Mouse (Mus musculus) thymus, adult 2 months (tissue): ENCODE measurements at regions not wholly inside any gene's neighbourhood (a gene's known extent, or its start where the extent isn't known, plus 50 kb on each side); places are given as distances from the start of the nearest gene placed in this dataset.

Experiments
- DNase-seq: peaks from one replicate; pipeline ENCODE4 v3.0.0; 2021
- H3K27ac ChIP-seq: fragments of 200-500 bp; 2 replicates; pipeline ENCODE4 v1.5.1; 2012; ENCODE audit warnings: low read length, control low read depth; ENCODE audit not compliant: control insufficient read depth, insufficient read depth
- H3K27me3 ChIP-seq: fragments of 200-500 bp; 2 replicates; pipeline ENCODE4 v1.6.1; 2012; ENCODE audit warnings: mild to moderate bottlenecking, low read length, moderate library complexity, mixed read lengths; ENCODE audit not compliant: control insufficient read depth, insufficient read depth
- H3K36me3 ChIP-seq: fragments of 200-500 bp; 2 replicates; pipeline ENCODE4 v1.6.1; 2012; ENCODE audit warnings: mild to moderate bottlenecking, low read length, moderate library complexity; ENCODE audit not compliant: control insufficient read depth, insufficient read depth
- H3K4me1 ChIP-seq: fragments of 200-500 bp; replicated peaks from 2 replicates; pipeline ENCODE4 v1.6.1; 2012; ENCODE audit warnings: low read length; ENCODE audit not compliant: control insufficient read depth, insufficient read depth
- H3K4me3 ChIP-seq: fragments of 200-500 bp; 2 replicates; pipeline ENCODE4 v1.5.1; 2012; ENCODE audit warnings: mild to moderate bottlenecking, low read length, control low read depth, moderate library complexity; ENCODE audit not compliant: control insufficient read depth, insufficient read depth
- CTCF ChIP-seq: fragments of 200-500 bp; IDR thresholded peaks from 2 replicates; pipeline ENCODE4 v1.5.1; 2012; ENCODE audit warnings: mild to moderate bottlenecking, control low read depth, low read length, moderate library complexity, borderline replicate concordance; ENCODE audit not compliant: control insufficient read depth, poor library complexity, insufficient read depth; ENCODE audit errors: extremely low read depth
- POLR2A ChIP-seq: fragments of 200-500 bp; IDR thresholded peaks from 2 replicates; pipeline ENCODE4 v1.6.1; 2012; ENCODE audit warnings: mild to moderate bottlenecking, low read length, control low read depth, moderate library complexity; ENCODE audit not compliant: control insufficient read depth, poor library complexity, insufficient read depth; ENCODE audit errors: extremely low read depth
- WGBS: fragments of 180-500 bp; shearing (Covaris S2); methylation state at CpG from one replicate; pipeline ENCODE4 v1.1.7; 2018; 5-methylcytosine and 5-hydroxymethylcytosine counted together

DNA sequence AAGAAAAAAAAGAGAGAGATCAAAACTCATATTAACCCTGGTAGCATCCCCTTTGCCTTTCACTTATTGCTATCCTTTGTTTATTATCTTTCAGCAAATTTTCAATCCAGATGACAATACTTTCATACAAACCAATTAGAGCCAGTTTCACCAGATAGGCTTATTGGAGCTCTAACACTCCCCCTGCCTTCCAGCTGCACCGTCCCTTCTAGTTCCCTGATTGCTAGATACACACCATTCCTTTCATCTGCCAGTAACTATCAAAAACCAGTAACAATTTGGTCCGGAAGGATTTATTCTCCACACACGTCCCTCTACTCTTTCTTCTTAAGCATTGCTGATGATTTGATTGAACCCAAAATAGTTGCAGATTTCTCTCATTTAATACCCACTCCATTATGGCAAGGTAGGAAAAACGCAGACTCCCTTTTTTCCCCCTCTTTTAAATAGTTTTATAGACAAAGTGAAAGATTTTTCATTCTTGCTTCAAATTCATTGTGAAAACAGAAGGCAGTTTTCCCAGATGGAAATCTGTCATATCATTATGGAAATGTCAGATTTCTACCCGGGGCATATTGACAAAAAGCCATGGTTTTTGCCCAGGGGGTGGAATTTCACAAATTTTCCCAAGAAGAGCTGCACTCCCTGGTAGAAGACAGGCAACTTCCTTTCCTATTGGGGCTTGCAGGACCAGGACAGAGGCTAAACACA, 617.3 kb downstream of the Bcl11a start:
- no peak overlapping the region for H3K27ac ChIP-seq
- WGBS = 86% methylated on average over 5 of the region's 5 CpGs
- TF ChIP-seq CTCF = no peak
- no peak for TF ChIP-seq POLR2A
- no peaks in the 10 kb centered on the region for H3K27me3 ChIP-seq
- no peaks in the 10 kb centered on the region for H3K36me3 ChIP-seq
- no peak for DNase-seq
- no peak overlapping the region for H3K4me3 ChIP-seq
- H3K4me1 ChIP-seq = no peaks in the 10 kb centered on the region

DNA sequence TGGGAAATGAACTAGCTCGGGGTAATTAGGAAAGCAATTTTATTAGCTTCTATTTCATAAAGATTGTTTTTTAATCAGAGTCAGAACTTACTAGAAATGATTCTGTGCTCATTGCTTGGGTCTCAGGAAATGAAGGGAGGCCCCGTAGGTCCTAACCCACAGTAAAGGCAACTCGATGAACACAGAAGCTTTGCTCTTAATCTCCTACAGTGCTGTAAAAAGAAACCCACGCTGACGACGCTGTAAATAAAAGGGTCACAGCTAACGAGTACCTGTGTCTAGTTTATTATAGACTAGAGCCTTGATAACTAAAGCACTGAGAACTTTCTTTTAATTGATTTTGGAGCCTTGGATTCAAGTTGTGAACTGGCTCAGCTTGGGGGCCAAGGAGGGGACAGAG, 618.7 kb downstream of the Bcl11a start:
- Histone ChIP-seq H3K36me3 (no peaks in the 10 kb centered on the region), H3K4me3 (no peak overlapping the region), H3K27me3 (no peaks in the 10 kb centered on the region), H3K27ac (no peak overlapping the region), H3K4me1 (no peaks in the 10 kb centered on the region)
- WGBS = 75% methylated on average over 7 of the region's 7 CpGs
- no peak for TF ChIP-seq CTCF
- DNase-seq = no peak

DNA sequence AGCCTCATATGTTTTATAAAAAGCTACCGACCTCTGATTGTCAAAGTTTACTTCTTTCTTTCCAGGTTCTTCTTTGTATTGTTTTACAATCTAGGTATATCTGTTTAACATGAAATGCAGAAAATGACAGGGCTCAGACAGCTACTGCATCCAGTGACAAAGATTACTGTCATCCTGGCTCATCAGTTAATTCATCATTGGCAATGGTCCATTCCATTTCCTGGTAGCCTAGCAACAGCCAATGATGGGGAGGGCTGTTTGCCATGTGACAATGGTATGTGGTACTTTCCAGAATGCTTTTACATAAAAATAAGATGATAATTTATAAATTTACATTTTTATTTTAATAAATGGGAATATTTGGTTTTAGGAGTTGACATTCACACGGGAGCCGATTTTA, 630.9 kb downstream of the Bcl11a start:
- Histone ChIP-seq H3K27ac (no peak overlapping the region), H3K4me3 (no peak overlapping the region), H3K36me3 (no peaks in the 10 kb centered on the region), H3K27me3 (no peaks in the 10 kb centered on the region), H3K4me1 (no peaks in the 10 kb centered on the region)
- no peak for DNase-seq
- 93% methylated on average over 3 of the region's 3 CpGs for WGBS
- TF ChIP-seq CTCF (no peak), POLR2A (no peak)

DNA sequence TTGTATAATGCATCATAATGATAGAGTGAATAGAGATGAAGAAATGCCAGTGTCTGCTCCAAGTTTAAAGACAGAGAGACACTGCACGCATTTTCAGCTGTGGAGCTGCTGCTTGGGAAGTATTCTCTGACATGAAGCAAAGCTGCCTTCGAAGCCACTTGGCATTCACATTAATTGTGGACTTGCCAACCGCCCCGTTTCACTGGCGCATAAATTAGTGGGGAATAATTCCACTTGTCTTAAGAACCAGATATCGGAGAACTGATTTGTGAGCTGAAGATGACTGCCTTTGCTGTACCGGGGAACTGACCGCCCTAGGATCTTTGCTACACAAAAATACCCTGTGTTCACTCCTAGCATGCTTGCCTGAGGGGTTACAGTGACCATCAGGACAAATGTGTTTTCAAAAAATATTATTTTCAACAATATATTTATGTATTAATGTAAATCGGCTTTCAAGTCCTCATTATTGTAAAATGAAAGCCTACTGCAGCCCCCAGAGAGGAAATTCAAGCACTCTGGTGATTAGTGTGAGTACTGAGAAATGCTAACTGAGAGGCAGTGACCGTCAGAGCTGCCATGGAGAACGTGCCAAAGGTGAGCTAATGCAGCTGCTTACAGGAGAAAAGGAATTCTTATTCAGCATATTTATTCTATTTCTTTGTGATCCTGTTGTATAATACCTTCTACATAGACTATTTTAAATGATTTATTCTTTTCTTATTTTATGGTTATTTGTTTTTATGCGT, 638.9 kb downstream of the Bcl11a start:
- H3K27ac ChIP-seq = no peak overlapping the region
- no peaks in the 10 kb centered on the region for H3K36me3 ChIP-seq
- TF ChIP-seq CTCF (no peak), POLR2A (no peak)
- DNase-seq = no peak
- no peak overlapping the region for H3K4me3 ChIP-seq
- no peaks in the 10 kb centered on the region for H3K4me1 ChIP-seq
- no peaks in the 10 kb centered on the region for H3K27me3 ChIP-seq
- WGBS = 93% methylated on average over 12 of the region's 12 CpGs

DNA sequence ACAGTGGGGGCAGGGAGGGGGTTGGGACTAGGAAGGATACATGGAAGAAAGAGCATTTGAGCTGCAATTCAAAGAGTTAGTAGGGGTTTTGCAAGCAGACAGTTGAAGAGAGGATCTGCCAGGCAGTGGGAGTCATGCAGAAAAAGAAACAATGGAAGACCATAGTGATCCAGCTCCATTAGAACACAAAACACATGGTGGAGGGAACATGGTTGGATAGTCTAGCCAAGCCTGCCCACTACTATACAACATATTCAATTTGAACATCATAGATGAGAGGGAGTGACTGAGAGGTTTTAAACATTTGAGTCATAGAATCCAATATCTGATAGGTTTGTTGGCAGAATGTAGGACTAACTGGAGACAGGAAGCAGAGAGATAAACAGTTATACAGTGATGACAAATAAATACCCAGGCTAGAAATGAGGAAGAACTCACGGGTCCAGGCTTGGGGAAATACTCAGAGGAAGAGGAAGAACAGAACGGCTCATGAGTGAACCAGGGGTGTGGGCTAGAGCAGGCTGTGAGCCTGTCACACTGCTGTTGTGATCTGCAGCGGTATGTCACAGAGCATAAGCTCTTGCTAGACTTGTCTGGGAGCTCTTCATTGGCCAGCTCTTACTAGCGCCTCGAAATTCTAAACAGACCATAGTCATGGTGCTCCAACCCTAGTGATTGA, 646.5 kb downstream of the Bcl11a start:
- Histone ChIP-seq H3K27me3 (no peaks in the 10 kb centered on the region), H3K27ac (no peak overlapping the region), H3K4me1 (no peaks in the 10 kb centered on the region), H3K36me3 (no peaks in the 10 kb centered on the region), H3K4me3 (no peak overlapping the region)
- 50% methylated on average over 5 of the region's 5 CpGs for WGBS
- no peak for DNase-seq
- TF ChIP-seq CTCF (no peak), POLR2A (no peak)

DNA sequence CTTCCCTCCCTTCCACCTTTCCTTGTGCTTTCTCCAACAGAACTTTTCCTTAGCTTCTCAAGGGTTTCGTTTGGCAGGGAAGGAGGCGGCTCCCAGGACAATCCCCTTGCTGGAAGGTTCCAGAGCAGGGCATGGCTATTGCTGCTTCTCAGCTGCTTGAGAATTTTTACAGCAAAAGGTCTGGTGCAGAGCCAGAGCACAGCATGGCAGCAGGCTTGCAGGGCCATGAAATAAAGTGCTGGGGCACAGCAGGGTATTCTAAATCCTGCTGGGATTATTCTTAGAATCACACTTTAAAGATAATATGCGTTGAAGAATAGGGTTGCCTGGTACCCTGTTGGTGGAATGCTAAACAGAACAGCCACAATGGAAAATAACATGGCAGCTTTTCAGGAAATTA, 648.5 kb downstream of the Bcl11a start:
- no peak for DNase-seq
- Histone ChIP-seq H3K4me1 (no peaks in the 10 kb centered on the region), H3K4me3 (no peak overlapping the region), H3K36me3 (no peaks in the 10 kb centered on the region), H3K27ac (no peak overlapping the region), H3K27me3 (no peaks in the 10 kb centered on the region)
- 85% methylated on average over 3 of the region's 3 CpGs for WGBS
- TF ChIP-seq POLR2A = no peak
- TF ChIP-seq CTCF = no peak
